In the genomic region with DNA sequence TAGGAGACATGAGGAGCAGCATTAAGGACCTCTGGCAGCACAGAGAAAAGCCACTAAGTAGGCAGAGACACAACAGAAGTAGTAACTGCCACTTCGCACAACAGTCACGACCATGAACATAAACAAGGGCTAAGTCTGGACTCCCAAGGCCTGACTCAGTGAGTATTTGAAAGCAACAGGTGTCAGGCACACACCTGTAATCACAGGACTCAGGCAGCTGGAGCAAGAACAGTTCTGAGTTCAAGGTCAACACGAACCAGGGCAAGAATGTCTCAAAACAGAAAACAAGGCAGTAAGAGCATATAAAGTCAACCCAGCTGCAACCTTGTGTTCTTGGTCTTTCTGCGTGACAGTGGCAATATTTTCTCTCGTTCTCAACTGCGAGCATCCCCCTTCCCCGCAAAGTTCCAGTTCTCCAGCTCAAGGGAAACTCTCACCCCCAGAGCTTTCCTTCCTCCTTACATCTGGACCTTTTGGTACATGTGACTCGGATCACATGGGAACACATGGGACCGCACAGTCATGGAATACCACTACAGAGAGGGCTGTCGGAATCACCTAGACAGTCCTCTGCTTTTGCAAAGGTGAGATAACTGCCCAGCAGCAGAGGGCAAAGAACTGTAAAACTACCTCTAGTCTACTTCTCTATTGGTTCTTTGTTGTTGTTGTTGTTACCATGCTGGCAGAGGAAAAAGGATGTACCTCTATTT, we compare ENCODE assay signal across 20 mouse cellular contexts. TPM values are rescaled to one million over a fixed set of nuclear protein-coding genes. Genes with fewer than 3 reads are reported as not detected.
A peak's percentile ranks its signal among the peaks of the same experiment; 100 is the strongest.
DNase-seq lines count a peak whose midpoint lies in the region; TF ChIP-seq lines count a peak whose summit lies in the region.
"Had no signal": no experiment of that assay in that cellular context is flagged by ENCODE, and none has a peak within 500 bp of the region (broad histone marks: within the 10 kb centered on the region; RNA-seq: fewer than 3 reads in every experiment).

No protein-coding gene starts in this region.

- peak; percentile 15 to 59 for DNase-seq in adrenal gland, adult (ENCODE audit: inconsistent age in 2 of 2, low spot score in 1 of 2)
- DNase-seq in adrenal gland, postnatal 14 days: no peak
- DNase-seq in kidney, adult 2 months: peak; percentile 49
- DNase-seq in kidney, adult 9 months: no peak
- DNase-seq in thymus, postnatal 4 days: peak; percentile 8
- no peak for DNase-seq in thymus, adult 18-20 months
- no peak for DNase-seq in layer of hippocampus, postnatal 25 days (ENCODE audit: extremely low spot score in 1 of 2, low spot score in 1 of 2)
- no peak for DNase-seq in ovary, postnatal 10 days (ENCODE audit: low spot score)
- DNase-seq: adrenal gland, adult 8-10 months; cerebellum, postnatal 10 days; embryo, embryonic 11 days; heart, postnatal 14 days; lung, postnatal 4 days; right cerebral cortex, postnatal 25 days had no signal

- TF ChIP-seq CTCF in kidney, adult 2 months (conservative IDR thresholded peaks at IDR 0.05; ENCODE audit: insufficient read depth, insufficient read length, low read depth, low read length): no peak

- H3K27ac ChIP-seq in kidney, adult 2 months (ENCODE audit: insufficient read depth, low read depth, low read length): peak overlapping the region; percentile 74
- H3K27ac ChIP-seq: forebrain, embryonic 12.5 days; liver, embryonic 14.5 days; midbrain, embryonic 15.5 days had no signal

- H3K36me3 ChIP-seq in kidney, adult 2 months (ENCODE audit: control insufficient read depth, insufficient read depth, low read length): no peaks in the 10 kb centered on the region
- H3K36me3 ChIP-seq: forebrain, embryonic 12.5 days; kidney, embryonic 15.5 days; midbrain, embryonic 15.5 days had no signal

- peaks cover 57% of the 10 kb centered on the region for H3K4me1 ChIP-seq in kidney, adult 2 months (ENCODE audit: control insufficient read depth, insufficient read depth, low read length)
- H3K4me1 ChIP-seq: midbrain, embryonic 15.5 days had no signal

- TF ChIP-seq POLR2A in kidney, adult 2 months (IDR thresholded peaks at IDR 0.05; ENCODE audit: low read depth, low read length): no peak

- no peaks in the 10 kb centered on the region for H3K27me3 ChIP-seq in kidney, adult 2 months (replicated peaks; ENCODE audit: control insufficient read depth, insufficient read depth, low read length)
- H3K27me3 ChIP-seq: CH12.LX; forebrain, embryonic 12.5 days; kidney, embryonic 15.5 days; midbrain, embryonic 15.5 days; Patski had no signal

- 52% methylated on average over 10 of the region's 10 CpGs for WGBS in kidney, adult 2 months

- H3K4me3 ChIP-seq in kidney, adult 2 months (ENCODE audit: insufficient read depth, low read depth, low read length): no peak overlapping the region
- H3K4me3 ChIP-seq: forebrain, embryonic 12.5 days; kidney, embryonic 15.5 days; midbrain, embryonic 15.5 days had no signal

RNA-seq across cellular contexts. Expression of a gene that starts 17.2 kb away (rescaled TPM):
- total RNA-seq in adrenal gland, postnatal 14 days (2021): 93.6 and 103 TPM in 2 replicates
- polyA plus RNA-seq in kidney, adult 2 months (2012; rRNA removed): 58.0 and 59.5 TPM in 2 replicates
- total RNA-seq in layer of hippocampus, postnatal 25 days (2021): 10 to 100 TPM; 12.1 to 12.3 TPM

RNA-seq across cellular contexts. Expression of a gene that starts 28.1 kb away (rescaled TPM):
- 509 and 538 TPM in 2 replicates for total RNA-seq in adrenal gland, postnatal 14 days (2021)
- 16.2 and 34.0 TPM in 2 replicates for polyA plus RNA-seq in kidney, adult 2 months (2012; rRNA removed)
- 100 to 1,000 TPM; 273 to 314 TPM for total RNA-seq in layer of hippocampus, postnatal 25 days (2021)

Comparison
In these comparisons a context has a peak if more than half of its experiments do, and no peak if none do; other contexts are left out.
1. DNase-seq: peak in adrenal gland, adult (2 of 2), kidney, adult 2 months (single experiment) and thymus, postnatal 4 days (single experiment); none in adrenal gland, postnatal 14 days (single experiment), kidney, adult 9 months (single experiment), thymus, adult 18-20 months (0 of 2), layer of hippocampus, postnatal 25 days (0 of 2) and ovary, postnatal 10 days (single experiment).